Mouse (Mus musculus) ES-E14 (cell line): Measurements from ENCODE around the gene Ppdpf. TPM values are rescaled to one million over a fixed set of nuclear protein-coding genes. Genes with fewer than 3 reads are reported as not detected.

Experiments used
- DNase-seq: peaks from one replicate; pipeline ENCODE4 v3.0.0-alpha.2; 2013; ENCODE audit warnings: low read depth, low spot score
- H3K27ac ChIP-seq: 2 replicates; pipeline ENCODE4 v1.5.1; 2012; ENCODE audit warnings: low read depth, mild to moderate bottlenecking, low read length, moderate library complexity, mixed read lengths; ENCODE audit not compliant: poor library complexity, insufficient read depth, severe bottlenecking
- H3K36me3 ChIP-seq: 2 replicates; pipeline ENCODE4 v1.6.1; 2012; ENCODE audit warnings: mild to moderate bottlenecking, low read length, moderate library complexity, mixed read lengths; ENCODE audit not compliant: control insufficient read depth, poor library complexity, insufficient read depth, severe bottlenecking
- H3K4me1 ChIP-seq, 2 experiments: fragments of 150-350 bp in 1 of 2; sonication (generic) in 1 of 2; 2 replicates each; pipeline ENCODE4 v1.6.1; 2012; ENCODE audit warnings: low read length in 2 of 2, mild to moderate bottlenecking in 1 of 2, mixed read lengths in 1 of 2; ENCODE audit not compliant: control insufficient read depth in 2 of 2, insufficient read depth in 2 of 2, poor library complexity in 1 of 2
- H3K4me3 ChIP-seq, 2 experiments: fragments of 150-350 bp in 1 of 2; sonication (generic) in 1 of 2; 2 replicates each; pipeline ENCODE4 v1.5.1; 2012; ENCODE audit warnings: low read length in 2 of 2, low read depth in 1 of 2, mild to moderate bottlenecking in 1 of 2, mixed read lengths in 1 of 2; ENCODE audit not compliant: insufficient read depth in 1 of 2, poor library complexity in 1 of 2, severe bottlenecking in 1 of 2
- H3K9ac ChIP-seq: 2 replicates; pipeline ENCODE4 v1.6.1; 2012; ENCODE audit warnings: low read depth, mild to moderate bottlenecking, low read length, mixed read lengths; ENCODE audit not compliant: poor library complexity, insufficient read depth, severe bottlenecking
- H3K9me3 ChIP-seq: fragments of 150-350 bp; sonication (generic); 2 replicates; pipeline ENCODE4 v1.6.1; 2012; ENCODE audit warnings: low read depth, mild to moderate bottlenecking, low read length; ENCODE audit not compliant: control insufficient read depth, insufficient read depth
- CHD2 ChIP-seq: IDR thresholded peaks from 2 replicates; pipeline ENCODE4 v1.6.1; 2014; ENCODE audit warnings: mild to moderate bottlenecking, low read depth, low read length, inconsistent platforms
- HCFC1 ChIP-seq: IDR thresholded peaks from 2 replicates; pipeline ENCODE4 v1.6.1; 2012; ENCODE audit warnings: low read length, inconsistent platforms, borderline replicate concordance; ENCODE audit not compliant: insufficient read depth
- MAFK ChIP-seq: IDR thresholded peaks from 2 replicates; pipeline ENCODE4 v1.6.1; 2014; ENCODE audit warnings: mild to moderate bottlenecking, low read depth, low read length, inconsistent platforms; ENCODE audit not compliant: insufficient read depth
- ZC3H11A ChIP-seq: IDR thresholded peaks from 2 replicates; pipeline ENCODE4 v1.6.1; 2012; ENCODE audit warnings: low read depth, mild to moderate bottlenecking, inconsistent platforms, low read length, borderline replicate concordance
- ZNF384 ChIP-seq: IDR thresholded peaks from 2 replicates; pipeline ENCODE4 v1.6.1; 2012; ENCODE audit warnings: low read depth, low read length, inconsistent platforms
- in situ Hi-C, 2 experiments: fragments of 600-800 bp; cut with MboI; formaldehyde crosslinking; loops; one replicate each; pipeline ENCODE4 v1.15.1; 2025; ENCODE audit warnings: low sequenced_read_pairs in 2 of 2, inconsistent platforms in 1 of 2; ENCODE audit not compliant: unreplicated experiment in 2 of 2
- total RNA-seq: library from RNA; depleted of rRNA; stranded (reverse); fragments of 300-350 nt; gene quantifications from 2 replicates; pipeline ENCODE4 v1.2.3, GENCODE M21; 2012

Ppdpf gene
- total RNA-seq, 1 experiment = 71.8 TPM

DNA sequence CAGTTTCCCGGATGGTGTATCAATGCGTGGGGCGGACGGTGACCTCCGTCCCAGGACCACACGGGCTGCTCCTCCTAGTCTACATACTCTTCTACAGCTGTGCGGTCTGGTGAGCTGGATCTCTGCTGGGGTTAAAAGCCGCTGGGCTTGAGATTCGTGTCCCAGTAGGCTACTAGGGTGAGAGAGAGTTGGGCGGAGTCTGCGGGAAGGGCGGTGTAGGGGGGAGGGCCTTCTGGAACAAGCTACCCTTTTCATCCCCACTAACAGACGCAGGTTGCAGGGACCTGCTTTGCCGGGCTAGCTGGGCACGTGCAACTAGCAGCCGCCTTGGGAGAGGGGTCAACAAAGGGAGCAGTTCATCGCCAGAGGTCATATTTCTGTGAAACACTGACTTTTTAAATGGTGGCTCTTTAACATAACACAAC is 26.0 kb downstream of the Ppdpf start, which contains the start of gene Srms:
Srms (minus strand) TSS at position 165 of the 425 bp plus-strand sequence.
- peaks cover 0 to 6% of the 10 kb centered on the region in 2 experiments; a peak in 1 of 4 replicates for H3K4me1 ChIP-seq
- peak within 1 kb of the TSS; percentile 33 to 44 for H3K4me3 ChIP-seq
- TF ChIP-seq ZNF384 (no peak), CHD2 (no peak), ZC3H11A (no peak), MAFK (no peak), HCFC1 (no peak)
- H3K9me3 ChIP-seq = no peaks in the 10 kb centered on the region
- H3K36me3 ChIP-seq = no peaks in the 10 kb centered on the region
- peak; percentile 50 for DNase-seq
- in situ Hi-C loops = no loop called here
- peak within 1 kb of the TSS; percentile 17; the same call in 1 of the 2 replicates for H3K9ac ChIP-seq
- H3K27ac ChIP-seq = no peak within 1 kb of the TSS

DNA sequence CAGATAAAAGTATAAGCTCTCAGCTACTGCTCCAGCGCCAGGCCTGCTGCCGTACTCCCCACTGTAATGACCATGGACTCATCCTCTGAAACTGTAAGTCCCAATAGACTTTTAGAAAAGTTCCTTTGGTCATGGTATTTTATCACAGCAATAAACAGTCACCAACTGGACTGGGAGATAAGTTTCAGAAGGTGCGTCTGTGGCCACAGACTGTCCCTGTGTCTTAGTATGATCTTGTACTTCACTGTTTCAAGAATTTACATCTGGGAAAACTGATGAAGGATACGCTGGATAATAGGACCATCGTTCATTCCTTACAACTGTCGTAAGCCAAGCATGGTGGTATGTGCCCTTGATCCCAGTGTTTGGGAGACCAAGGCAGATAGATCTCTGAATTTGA is 29.0 kb downstream of the Ppdpf start:
- H3K9me3 ChIP-seq = no peaks in the 10 kb centered on the region

GRCm38 (mm10) chr2:181218881-181219485 is 31.9 kb downstream of the Ppdpf start:
- no peak overlapping the region for H3K4me3 ChIP-seq
- in situ Hi-C loops = no loop called here
- no peak for TF ChIP-seq MAFK
- TF ChIP-seq CHD2 = no peak
- TF ChIP-seq ZNF384 = no peak
- TF ChIP-seq HCFC1 = no peak
- TF ChIP-seq ZC3H11A = no peak
- DNase-seq = no peak
- no peak overlapping the region for H3K9ac ChIP-seq
- H3K27ac ChIP-seq = no peak overlapping the region
- H3K4me1 ChIP-seq = peaks cover 0 to 16% of the 10 kb centered on the region in 2 experiments; a peak in 2 of 4 replicates
- no peaks in the 10 kb centered on the region for H3K9me3 ChIP-seq
- H3K36me3 ChIP-seq = no peaks in the 10 kb centered on the region

More for the DNA sequence above, 29.0 kb downstream of the Ppdpf start:
- Histone ChIP-seq H3K4me3 (no peak overlapping the region), H3K36me3 (no peaks in the 10 kb centered on the region), H3K27ac (no peak overlapping the region), H3K4me1 (peaks cover 0 to 20% of the 10 kb centered on the region in 2 experiments; a peak in 2 of 4 replicates), H3K9ac (no peak overlapping the region)
- no peak for DNase-seq
- TF ChIP-seq MAFK (no peak), ZC3H11A (no peak), CHD2 (no peak), ZNF384 (no peak), HCFC1 (no peak)
- in situ Hi-C loops = no loop called here

- Histone ChIP-seq H3K9ac (0 out of 2 replicates have a peak within 1 kb of the TSS, but pooled peaks have one; percentile 0), H3K27ac (no peak within 1 kb of the TSS), H3K4me1 (peaks cover 0 to 16% of the 10 kb centered on the region in 2 experiments; a peak in 2 of 4 replicates), H3K36me3 (no peaks in the 10 kb centered on the region), H3K4me3 (peak within 1 kb of the TSS; percentile 21 to 37; a peak in 3 of 4 replicates), H3K9me3 (no peaks in the 10 kb centered on the region)
- TF ChIP-seq ZC3H11A (no peak), CHD2 (no peak), HCFC1 (no peak), MAFK (no peak), ZNF384 (no peak)
- DNase-seq = peak; percentile 64
- in situ Hi-C loops = no loop called here
Measured at GRCm38 (mm10) chr2:181219538-181220216, 32.6 kb downstream of the Ppdpf start, which contains the start of gene Fndc11. Gene Fndc11 (plus strand): TSS chr2:181220013.
